9 mouse cellular contexts compared by ENCODE assay signal in genomic region chr11:113056042-113056632, GRCm38 (mm10).
DNase-seq lines count a peak whose midpoint lies in the region; ATAC-seq lines count a peak whose summit lies in the region.
"Had no signal": no experiment of that assay in that cellular context is flagged by ENCODE, and none has a peak within 500 bp of the region (broad histone marks: within the 10 kb centered on the region; RNA-seq: fewer than 3 reads in every experiment).

No protein-coding gene starts in this region.

- H3K36me3 ChIP-seq in heart, embryonic 10.5 days = no peaks in the 10 kb centered on the region
- H3K36me3 ChIP-seq in limb, embryonic 15.5 days = no peaks in the 10 kb centered on the region

- H3K9ac ChIP-seq in limb, embryonic 15.5 days = no peak overlapping the region

- WGBS in heart, embryonic 10.5 days = 61% methylated on average over 12 of the region's 12 CpGs
- WGBS in limb, embryonic 15.5 days = 66% methylated on average over 12 of the region's 12 CpGs

- H3K4me2 ChIP-seq in limb, embryonic 15.5 days = no peak overlapping the region

- peak overlapping the region; percentile 69; the same call in 1 of the 2 replicates for H3K27ac ChIP-seq in heart, embryonic 10.5 days
- 0 out of 2 replicates have a peak overlapping the region, but pooled peaks have one; percentile 19 for H3K27ac ChIP-seq in limb, embryonic 15.5 days

- H3K9me3 ChIP-seq in heart, embryonic 10.5 days = no peaks in the 10 kb centered on the region
- no peaks in the 10 kb centered on the region for H3K9me3 ChIP-seq in limb, embryonic 15.5 days

- no peak for ATAC-seq in limb, embryonic 15.5 days (ENCODE audit: insufficient number of reproducible peaks, low FRiP score, low TSS enrichment, low read depth)
- no peak for ATAC-seq in frontal cortex, adult (ENCODE audit: low TSS enrichment)
- no peak for ATAC-seq in erythroblast, adult 5-6 weeks (replicated peaks; ENCODE audit: low FRiP score, poor library complexity, severe bottlenecking)

- peaks cover 20% of the 10 kb centered on the region for H3K27me3 ChIP-seq in heart, embryonic 10.5 days (ENCODE audit: insufficient read depth, poor library complexity, severe bottlenecking)
- H3K27me3 ChIP-seq in limb, embryonic 15.5 days = no peaks in the 10 kb centered on the region

- peak; percentile 9 for DNase-seq in cerebellum, adult 9-11 months
- no peak for DNase-seq in cerebellum, adult 18-20 months
- DNase-seq in MN1 (ENCODE audit: low spot score) = peak; percentile 66
- no peak for DNase-seq in heart, embryonic 10.5 days (ENCODE audit: low spot score)
- no peak for DNase-seq in layer of hippocampus, adult 18-20 months (ENCODE audit: low spot score in 2 of 2)

- peaks cover 21% of the 10 kb centered on the region for H3K4me1 ChIP-seq in heart, embryonic 10.5 days
- H3K4me1 ChIP-seq in limb, embryonic 15.5 days = peaks cover 21% of the 10 kb centered on the region

- no peak overlapping the region for H3K4me3 ChIP-seq in heart, embryonic 10.5 days
- no peak overlapping the region for H3K4me3 ChIP-seq in limb, embryonic 15.5 days
- H3K4me3 ChIP-seq: erythroblast, embryonic 14.5 days had no signal

Comparison
In these comparisons a context has a peak if more than half of its experiments do, and no peak if none do; other contexts are left out.
1. DNase-seq: peak in cerebellum, adult 9-11 months (single experiment) and MN1 (single experiment); none in cerebellum, adult 18-20 months (0 of 2), heart, embryonic 10.5 days (single experiment) and layer of hippocampus, adult 18-20 months (0 of 2).